Mouse (Mus musculus) liver, postnatal 0 days (tissue): Measurements from ENCODE around the gene Rxfp4.

Source experiments
- CTCF ChIP-seq: sonication (generic); IDR thresholded peaks from 2 replicates; pipeline ENCODE4 v1.5.1; 2016; ENCODE audit warnings: antibody characterized with exemption, low read depth
- EP300 ChIP-seq: IDR thresholded peaks from 2 replicates; pipeline ENCODE4 v1.6.1; 2016; ENCODE audit warnings: antibody characterized with exemption, low read depth, mild to moderate bottlenecking

DNA sequence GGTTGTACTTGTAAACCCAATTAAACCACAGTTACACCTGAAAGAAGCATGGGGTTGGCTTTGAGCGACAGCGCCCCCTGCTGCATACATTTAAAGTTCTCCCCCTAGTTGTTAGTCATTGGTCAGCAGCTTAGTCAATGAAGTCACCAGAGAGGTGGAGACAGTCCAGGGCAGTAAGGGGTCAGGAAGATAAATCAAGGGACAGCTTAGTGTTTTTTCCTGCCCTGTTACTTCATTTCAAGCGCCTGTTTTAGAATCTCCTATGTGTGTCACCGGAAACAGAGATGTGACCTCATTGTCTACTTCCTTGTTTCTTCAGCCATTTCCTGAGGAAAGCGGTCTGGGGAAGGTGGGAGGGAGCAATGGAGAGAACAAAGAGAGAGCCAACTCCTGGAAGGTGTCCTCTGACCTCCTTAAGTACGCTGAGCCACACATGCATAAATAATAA lies 49.2 kb downstream of the Rxfp4 start:
- TF ChIP-seq EP300, result peak; percentile 65; the same call in 1 of the 2 replicates
- peak; percentile 90 for TF ChIP-seq CTCF
